Mouse (Mus musculus) midbrain, embryonic 13.5 days (tissue): Measurements from ENCODE around the gene Gnb1. TPM values are rescaled to one million over a fixed set of nuclear protein-coding genes. Genes with fewer than 3 reads are reported as not detected.

Experiments
- polyA plus RNA-seq: library from polyadenylated mRNA; unstranded; fragments of >200 nt; fragmentation: Nextera tagmentation; extraction: Ambion mirVana; gene quantifications from 2 replicates; pipeline ENCODE4 v1.2.1, GENCODE M21; 2015

The Gnb1 gene
- polyA plus RNA-seq, 1 experiment from 2014 or later: 1,008 TPM

Other genes starting within 250 kb of the Gnb1 start
- gene Faap20, start 241.6 kb upstream of the Gnb1 start, polyA plus RNA-seq: 91.2 and 92.7 TPM in 2 replicates
- 56.7 and 59.5 TPM in 2 replicates for gene Prkcz, start 130.0 kb upstream of the Gnb1 start, polyA plus RNA-seq
- gene Gabrd, start 93.2 kb upstream of the Gnb1 start, polyA plus RNA-seq: 0.11 TPM in 1 of 2 replicates, not detected in the other
- 3.8 and 4.2 TPM in 2 replicates for gene Cfap74, start 82.2 kb upstream of the Gnb1 start, polyA plus RNA-seq
- not detected in 2 replicates for gene Tmem52, start 22.2 kb upstream of the Gnb1 start, polyA plus RNA-seq
- gene Nadk, start 71.0 kb downstream of the Gnb1 start, polyA plus RNA-seq: 78.0 and 85.5 TPM in 2 replicates
- gene Slc35e2, start 110.1 kb downstream of the Gnb1 start, polyA plus RNA-seq: 15.9 and 16.5 TPM in 2 replicates
- gene Cdk11b, start 133.5 kb downstream of the Gnb1 start, polyA plus RNA-seq: 65.1 and 66.8 TPM in 2 replicates
- gene Gm10563, start 154.0 kb downstream of the Gnb1 start, polyA plus RNA-seq: not detected in 2 replicates
- gene Mmp23, start 162.0 kb downstream of the Gnb1 start, polyA plus RNA-seq: 3.6 and 3.8 TPM in 2 replicates
- 32.6 and 41.9 TPM in 2 replicates for gene Mib2, start 177.8 kb downstream of the Gnb1 start, polyA plus RNA-seq
- 5.0 and 6.4 TPM in 2 replicates for gene Fndc10, start 203.0 kb downstream of the Gnb1 start, polyA plus RNA-seq
- gene Ssu72, start 213.4 kb downstream of the Gnb1 start, polyA plus RNA-seq: 155 and 159 TPM in 2 replicates
- gene Tmem240, start 243.4 kb downstream of the Gnb1 start, polyA plus RNA-seq: 8.6 and 10.1 TPM in 2 replicates